Mouse (Mus musculus) olfactory bulb, adult 2 months (tissue): ENCODE results near the gene Rapgef5.

Source experiments
- CTCF ChIP-seq: fragments of 200-500 bp; IDR thresholded peaks from 2 replicates; pipeline ENCODE4 v1.5.1; 2012; ENCODE audit warnings: low read depth, mild to moderate bottlenecking, low read length, moderate library complexity; ENCODE audit not compliant: insufficient read depth
- POLR2A ChIP-seq: fragments of 200-500 bp; IDR thresholded peaks from 2 replicates; pipeline ENCODE4 v1.6.1; 2012; ENCODE audit warnings: mild to moderate bottlenecking, low read depth, low read length, moderate library complexity; ENCODE audit not compliant: insufficient read depth

- TF ChIP-seq POLR2A (no peak), CTCF (no peak)
Measured at GRCm38 (mm10) chr12:117545277-117545676, 29.0 kb downstream of the Rapgef5 start.
